Comparison of ENCODE assay signal across 10 mouse cellular contexts in genomic region chr9:66937507-66937906, GRCm38 (mm10). TPM values are rescaled to one million over a fixed set of nuclear protein-coding genes. Genes with fewer than 3 reads are reported as not detected.
DNase-seq lines count a peak whose midpoint lies in the region; ATAC-seq lines count a peak whose summit lies in the region.
"Had no signal": no experiment of that assay in that cellular context is flagged by ENCODE, and none has a peak within 500 bp of the region (broad histone marks: within the 10 kb centered on the region; RNA-seq: fewer than 3 reads in every experiment).

No protein-coding gene starts in this region.

- H3K9me3 ChIP-seq in hindbrain, embryonic 14.5 days (ENCODE audit: control insufficient read depth, low read length) = no peaks in the 10 kb centered on the region
- H3K9me3 ChIP-seq in hindbrain, embryonic 12.5 days (replicated peaks) = no peaks in the 10 kb centered on the region
- H3K9me3 ChIP-seq: liver, embryonic 15.5 days had no signal

- no peak overlapping the region for H3K4me3 ChIP-seq in hindbrain, embryonic 14.5 days (replicated peaks; ENCODE audit: low read length)
- no peak overlapping the region for H3K4me3 ChIP-seq in hindbrain, embryonic 12.5 days
- H3K4me3 ChIP-seq: liver, embryonic 15.5 days had no signal

- WGBS in hindbrain, embryonic 14.5 days = 60% methylated on average over 8 of the region's 8 CpGs
- 79% methylated on average over 8 of the region's 8 CpGs for WGBS in hindbrain, embryonic 12.5 days

- no peak overlapping the region for H3K9ac ChIP-seq in hindbrain, embryonic 14.5 days
- H3K9ac ChIP-seq in hindbrain, embryonic 12.5 days = no peak overlapping the region
- H3K9ac ChIP-seq: liver, embryonic 15.5 days had no signal

- no peaks in the 10 kb centered on the region for H3K27me3 ChIP-seq in hindbrain, embryonic 14.5 days (ENCODE audit: control insufficient read depth, insufficient read depth, low read length)
- no peaks in the 10 kb centered on the region for H3K27me3 ChIP-seq in hindbrain, embryonic 12.5 days
- H3K27me3 ChIP-seq: liver, embryonic 15.5 days had no signal

- no peak for ATAC-seq in hindbrain, embryonic 14.5 days (ENCODE audit: low FRiP score)
- no peak for ATAC-seq in hindbrain, embryonic 12.5 days (ENCODE audit: low FRiP score)
- ATAC-seq in granulocyte monocyte progenitor cell, adult 5-6 weeks (replicated peaks; ENCODE audit: poor library complexity, severe bottlenecking) = no peak

- peak; percentile 21 for DNase-seq in adrenal gland, adult 2 months
- no peak for DNase-seq in adrenal gland, adult (ENCODE audit: inconsistent age in 2 of 2, low spot score in 1 of 2)
- DNase-seq in hindbrain, embryonic 14.5 days (ENCODE audit: low spot score) = peak; percentile 61
- DNase-seq in right cerebral cortex, postnatal 4 days = peak; percentile 29
- DNase-seq in right cerebral cortex, postnatal 25 days = no peak
- DNase-seq in ovary, postnatal 36 days (ENCODE audit: low spot score) = peak; percentile 9
- DNase-seq: layer of hippocampus, adult 9-11 months had no signal

- H3K36me3 ChIP-seq in hindbrain, embryonic 14.5 days (replicated peaks; ENCODE audit: control insufficient read depth, insufficient read depth) = no peaks in the 10 kb centered on the region
- no peaks in the 10 kb centered on the region for H3K36me3 ChIP-seq in hindbrain, embryonic 12.5 days
- H3K36me3 ChIP-seq: liver, embryonic 15.5 days had no signal

- no peak overlapping the region for H3K4me2 ChIP-seq in hindbrain, embryonic 14.5 days (replicated peaks)
- H3K4me2 ChIP-seq in hindbrain, embryonic 12.5 days (replicated peaks) = no peak overlapping the region
- H3K4me2 ChIP-seq: liver, embryonic 15.5 days had no signal

- peaks cover 18% of the 10 kb centered on the region for H3K4me1 ChIP-seq in hindbrain, embryonic 14.5 days (replicated peaks; ENCODE audit: control insufficient read depth, insufficient read depth, low read length)
- H3K4me1 ChIP-seq in hindbrain, embryonic 12.5 days = 0 out of 2 replicates have a peak, but pooled peaks cover 11% of the 10 kb centered on the region
- H3K4me1 ChIP-seq: liver, embryonic 15.5 days had no signal

- no peak overlapping the region for H3K27ac ChIP-seq in hindbrain, embryonic 14.5 days
- no peak overlapping the region for H3K27ac ChIP-seq in hindbrain, embryonic 12.5 days
- H3K27ac ChIP-seq: liver, embryonic 15.5 days had no signal

RNA-seq across cellular contexts. Expression of gene Rps27l, which starts 8.4 kb away (rescaled TPM):
- total RNA-seq in adrenal gland, adult 2 months (2021) = 100 to 1,000 TPM; 252 to 306 TPM
- 3.9 and 6.2 TPM in 2 replicates for polyA plus RNA-seq in adrenal gland, adult 2 months (2012; rRNA removed)
- polyA plus RNA-seq in hindbrain, embryonic 14.5 days (2014; fragmentation: Nextera tagmentation; extraction: Ambion mirVana) = 215 and 261 TPM in 2 replicates
- 448 and 466 TPM in 2 replicates for polyA plus RNA-seq in hindbrain, embryonic 12.5 days (2016; fragmentation: Nextera tagmentation; extraction: Ambion mirVana)
- total RNA-seq in granulocyte monocyte progenitor cell, adult 5-6 weeks (2014; fragmentation: Nextera tagmentation) = 960 and 1,103 TPM in 2 replicates
- 140 and 187 TPM in 2 replicates for total RNA-seq in granulocyte monocyte progenitor cell, adult 5-6 weeks (2017)

RNA-seq across cellular contexts. Expression of gene Rab8b, which starts 18.0 kb away (rescaled TPM):
- 10 to 100 TPM; 14.6 to 19.4 TPM for total RNA-seq in adrenal gland, adult 2 months (2021)
- polyA plus RNA-seq in adrenal gland, adult 2 months (2012; rRNA removed) = 3.2 and 3.9 TPM in 2 replicates
- 33.8 and 38.2 TPM in 2 replicates for polyA plus RNA-seq in hindbrain, embryonic 14.5 days (2014; fragmentation: Nextera tagmentation; extraction: Ambion mirVana)
- polyA plus RNA-seq in hindbrain, embryonic 12.5 days (2016; fragmentation: Nextera tagmentation; extraction: Ambion mirVana) = 33.9 and 39.6 TPM in 2 replicates
- 37.5 and 39.6 TPM in 2 replicates for total RNA-seq in granulocyte monocyte progenitor cell, adult 5-6 weeks (2014; fragmentation: Nextera tagmentation)
- 75.2 and 76.0 TPM in 2 replicates for total RNA-seq in granulocyte monocyte progenitor cell, adult 5-6 weeks (2017)

RNA-seq across cellular contexts. Expression of gene Lactb, which starts 37.8 kb away (rescaled TPM):
- total RNA-seq in adrenal gland, adult 2 months (2021) = 10 to 100 TPM; 15.7 to 19.1 TPM
- polyA plus RNA-seq in adrenal gland, adult 2 months (2012; rRNA removed) = 23.6 and 32.2 TPM in 2 replicates
- 15.4 and 17.8 TPM in 2 replicates for polyA plus RNA-seq in hindbrain, embryonic 14.5 days (2014; fragmentation: Nextera tagmentation; extraction: Ambion mirVana)
- 10.3 and 11.8 TPM in 2 replicates for polyA plus RNA-seq in hindbrain, embryonic 12.5 days (2016; fragmentation: Nextera tagmentation; extraction: Ambion mirVana)
- total RNA-seq in granulocyte monocyte progenitor cell, adult 5-6 weeks (2014; fragmentation: Nextera tagmentation) = 22.4 and 29.4 TPM in 2 replicates
- 31.9 and 38.7 TPM in 2 replicates for total RNA-seq in granulocyte monocyte progenitor cell, adult 5-6 weeks (2017)

Comparison
In these comparisons a context has a peak if more than half of its experiments do, and no peak if none do; other contexts are left out.
1. DNase-seq: peak in adrenal gland, adult 2 months (single experiment), hindbrain, embryonic 14.5 days (single experiment), right cerebral cortex, postnatal 4 days (single experiment) and ovary, postnatal 36 days (single experiment); none in adrenal gland, adult (0 of 2) and right cerebral cortex, postnatal 25 days (single experiment).
2. RNA of gene Rps27l, which starts 8.4 kb away (polyA plus RNA-seq): 448 to 466 TPM in hindbrain, embryonic 12.5 days and 215 to 261 TPM in hindbrain, embryonic 14.5 days; 3.9 to 6.2 TPM in adrenal gland, adult 2 months; every median in the first group is over 10 times any median in the second.